Mouse (Mus musculus): ENCODE data around the gene Arg1. TPM values are rescaled to one million over a fixed set of nuclear protein-coding genes. Genes with fewer than 3 reads are reported as not detected.
A peak's percentile ranks its signal among the peaks of the same experiment; 100 is the strongest.

Arg1 gene
- polyA plus RNA-seq, 1 experiment: 0.22 TPM

DNA sequence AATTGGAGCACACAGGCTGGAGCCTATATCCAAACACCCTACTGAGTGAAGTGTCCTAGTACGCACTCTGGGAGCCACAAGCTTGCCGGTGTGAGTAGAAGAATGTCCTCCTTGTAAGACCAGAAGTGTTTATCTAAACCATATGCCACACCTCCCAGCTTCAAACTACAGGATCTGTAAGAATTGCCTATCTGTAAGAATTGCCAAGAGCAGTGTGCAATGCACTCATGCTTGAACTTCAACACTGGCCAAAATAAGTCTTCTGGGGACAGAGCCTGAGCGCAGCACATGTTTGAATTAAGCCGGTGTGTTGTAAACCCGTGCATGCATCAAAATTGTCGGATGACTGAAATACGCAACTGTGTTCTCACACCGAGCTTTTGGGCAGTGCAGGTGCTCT lies 21.0 kb upstream of the Arg1 start:
- WGBS: 24% methylated on average over 8 of the region's 8 CpGs
- no peak overlapping the region for H3K27ac ChIP-seq (ENCODE audit: insufficient read depth, low read depth, low read length)
- TF ChIP-seq CTCF (IDR thresholded peaks at IDR 0.05; ENCODE audit: extremely low read depth, insufficient read length, insufficient replicate concordance, low read depth, low read length) (no peak), POLR2A (IDR thresholded peaks at IDR 0.05; ENCODE audit: low read depth, low read length) (no peak)
- H3K27me3 ChIP-seq (ENCODE audit: control insufficient read depth, insufficient read depth, low read length): no peaks in the 10 kb centered on the region
- no peak overlapping the region for H3K4me3 ChIP-seq (ENCODE audit: low read depth, low read length)
- H3K36me3 ChIP-seq (ENCODE audit: control insufficient read depth, insufficient read depth, low read length): no peaks in the 10 kb centered on the region
- no peaks in the 10 kb centered on the region for H3K4me1 ChIP-seq (ENCODE audit: control insufficient read depth, insufficient read depth, insufficient read length, low read length)

- Histone ChIP-seq H3K4me1 (ENCODE audit: control insufficient read depth, insufficient read depth, insufficient read length, low read length) (no peaks in the 10 kb centered on the region), H3K27me3 (ENCODE audit: control insufficient read depth, insufficient read depth, low read length) (no peaks in the 10 kb centered on the region), H3K4me3 (ENCODE audit: low read depth, low read length) (no peak overlapping the region), H3K27ac (ENCODE audit: insufficient read depth, low read depth, low read length) (no peak overlapping the region), H3K36me3 (ENCODE audit: control insufficient read depth, insufficient read depth, low read length) (no peaks in the 10 kb centered on the region)
- no peak for TF ChIP-seq POLR2A (IDR thresholded peaks at IDR 0.05; ENCODE audit: low read depth, low read length)
- TF ChIP-seq CTCF (IDR thresholded peaks at IDR 0.05; ENCODE audit: extremely low read depth, insufficient read length, insufficient replicate concordance, low read depth, low read length): no peak
- WGBS: 68% methylated on average over 3 of the region's 3 CpGs
Measured at GRCm38 (mm10) chr10:24947871-24948270, 20.6 kb upstream of the Arg1 start.

- peaks cover 8% of the 10 kb centered on the region; the same call in 1 of the 2 replicates for H3K4me1 ChIP-seq (ENCODE audit: control insufficient read depth, insufficient read depth, insufficient read length, low read length)
- no peak overlapping the region for H3K4me3 ChIP-seq (ENCODE audit: low read depth, low read length)
- 71% methylated on average over 6 of the region's 6 CpGs for WGBS
- H3K27me3 ChIP-seq (ENCODE audit: control insufficient read depth, insufficient read depth, low read length): no peaks in the 10 kb centered on the region
- TF ChIP-seq POLR2A (IDR thresholded peaks at IDR 0.05; ENCODE audit: low read depth, low read length) (no peak), CTCF (IDR thresholded peaks at IDR 0.05; ENCODE audit: extremely low read depth, insufficient read length, insufficient replicate concordance, low read depth, low read length) (no peak)
- no peaks in the 10 kb centered on the region for H3K36me3 ChIP-seq (ENCODE audit: control insufficient read depth, insufficient read depth, low read length)
- H3K27ac ChIP-seq (ENCODE audit: insufficient read depth, low read depth, low read length): no peak overlapping the region
Measured at GRCm38 (mm10) chr10:24930143-24930542, 2.9 kb upstream of the Arg1 start.

DNA sequence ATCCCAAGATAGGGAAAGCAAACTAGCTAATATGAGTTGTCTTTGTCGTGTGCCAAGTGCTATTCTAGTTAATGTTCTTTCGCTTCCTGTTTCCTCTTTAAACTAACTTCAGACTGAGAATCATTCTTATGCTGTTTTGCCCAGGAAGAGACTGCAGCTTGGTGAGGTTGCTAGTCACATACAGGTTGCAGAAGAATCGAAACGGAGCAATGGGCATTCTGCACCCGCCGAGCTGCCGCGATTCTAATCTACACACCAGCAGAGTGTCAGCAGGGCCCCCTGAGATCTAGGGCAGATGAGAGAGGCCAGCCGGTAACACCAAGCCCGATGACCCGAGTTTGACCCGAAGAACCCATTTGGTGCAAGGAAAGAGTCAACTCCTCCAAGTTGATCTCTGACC lies 788 bp upstream of the Arg1 start:
- TF ChIP-seq POLR2A (IDR thresholded peaks at IDR 0.05; ENCODE audit: low read depth, low read length): no peak
- no peak for TF ChIP-seq CTCF (IDR thresholded peaks at IDR 0.05; ENCODE audit: extremely low read depth, insufficient read length, insufficient replicate concordance, low read depth, low read length)
- 4% methylated on average over 12 of the region's 12 CpGs for WGBS
- H3K4me3 ChIP-seq (ENCODE audit: low read depth, low read length): peak overlapping the region; percentile 52
- no peaks in the 10 kb centered on the region for H3K36me3 ChIP-seq (ENCODE audit: control insufficient read depth, insufficient read depth, low read length)
- peak overlapping the region; percentile 56; the same call in 1 of the 2 replicates for H3K27ac ChIP-seq (ENCODE audit: insufficient read depth, low read depth, low read length)
- no peaks in the 10 kb centered on the region for H3K27me3 ChIP-seq (ENCODE audit: control insufficient read depth, insufficient read depth, low read length)
- peaks cover 8% of the 10 kb centered on the region; the same call in 1 of the 2 replicates for H3K4me1 ChIP-seq (ENCODE audit: control insufficient read depth, insufficient read depth, insufficient read length, low read length)

GRCm38 (mm10) chr10:24926380-24926779 lies 904 bp downstream of the Arg1 start:
- H3K36me3 ChIP-seq (ENCODE audit: control insufficient read depth, insufficient read depth, low read length): no peaks in the 10 kb centered on the region
- peaks cover 8% of the 10 kb centered on the region; the same call in 1 of the 2 replicates for H3K4me1 ChIP-seq (ENCODE audit: control insufficient read depth, insufficient read depth, insufficient read length, low read length)
- H3K27me3 ChIP-seq (ENCODE audit: control insufficient read depth, insufficient read depth, low read length): no peaks in the 10 kb centered on the region
- WGBS: 52% methylated on average over 10 of the region's 10 CpGs
- no peak overlapping the region for H3K27ac ChIP-seq (ENCODE audit: insufficient read depth, low read depth, low read length)
- TF ChIP-seq POLR2A (IDR thresholded peaks at IDR 0.05; ENCODE audit: low read depth, low read length) (no peak), CTCF (IDR thresholded peaks at IDR 0.05; ENCODE audit: extremely low read depth, insufficient read length, insufficient replicate concordance, low read depth, low read length) (no peak)
- H3K4me3 ChIP-seq (ENCODE audit: low read depth, low read length): no peak overlapping the region

DNA sequence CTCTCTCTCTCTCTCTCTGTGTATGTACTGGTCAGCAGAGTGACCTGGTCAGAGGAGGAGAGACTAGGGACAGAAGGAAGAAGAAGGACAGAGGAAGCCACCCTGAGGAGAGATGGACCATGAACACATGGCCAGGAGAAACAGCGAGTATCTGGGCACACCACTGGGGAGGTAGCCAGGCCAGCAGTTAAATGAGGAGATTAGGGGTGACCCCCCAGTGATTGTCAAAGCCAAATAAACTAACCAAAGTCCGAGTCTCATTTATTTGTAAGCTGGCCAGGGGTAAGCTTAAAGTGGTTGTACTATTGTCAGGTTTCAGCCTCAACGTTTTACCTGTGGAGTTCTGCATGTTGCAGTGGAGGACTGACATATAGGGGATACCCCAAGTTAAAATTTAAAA lies 3.0 kb downstream of the Arg1 start:
- TF ChIP-seq CTCF (IDR thresholded peaks at IDR 0.05; ENCODE audit: extremely low read depth, insufficient read length, insufficient replicate concordance, low read depth, low read length) (no peak), POLR2A (IDR thresholded peaks at IDR 0.05; ENCODE audit: low read depth, low read length) (no peak)
- H3K36me3 ChIP-seq (ENCODE audit: control insufficient read depth, insufficient read depth, low read length): no peaks in the 10 kb centered on the region
- 73% methylated on average over 3 of the region's 3 CpGs for WGBS
- H3K27me3 ChIP-seq (ENCODE audit: control insufficient read depth, insufficient read depth, low read length): no peaks in the 10 kb centered on the region
- no peak overlapping the region for H3K4me3 ChIP-seq (ENCODE audit: low read depth, low read length)
- H3K27ac ChIP-seq (ENCODE audit: insufficient read depth, low read depth, low read length): no peak overlapping the region
- H3K4me1 ChIP-seq (ENCODE audit: control insufficient read depth, insufficient read depth, insufficient read length, low read length): peaks cover 8% of the 10 kb centered on the region; the same call in 1 of the 2 replicates

DNA sequence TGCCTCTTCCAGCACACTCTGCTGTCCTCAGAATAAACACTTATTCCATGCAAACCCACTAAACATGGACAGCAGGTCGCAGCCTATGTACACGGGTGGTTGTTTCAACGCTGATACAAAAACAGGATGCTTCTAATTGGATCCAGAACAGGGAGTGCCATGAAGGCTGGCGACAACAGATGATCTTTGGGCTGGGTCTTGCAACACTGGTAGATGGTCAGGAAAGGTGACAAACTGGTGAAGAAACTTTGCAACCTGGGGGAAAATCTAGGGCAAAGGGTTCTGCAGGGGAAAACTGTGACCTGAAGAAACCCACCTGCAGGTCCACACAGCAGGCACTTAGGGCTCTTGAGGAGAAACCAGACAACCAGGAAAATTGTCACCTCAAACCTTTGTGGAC lies 4.3 kb downstream of the Arg1 start:
- 87% methylated on average over 4 of the region's 4 CpGs for WGBS
- no peak overlapping the region for H3K4me3 ChIP-seq (ENCODE audit: low read depth, low read length)
- H3K27me3 ChIP-seq (ENCODE audit: control insufficient read depth, insufficient read depth, low read length): no peaks in the 10 kb centered on the region
- TF ChIP-seq POLR2A (IDR thresholded peaks at IDR 0.05; ENCODE audit: low read depth, low read length) (no peak), CTCF (IDR thresholded peaks at IDR 0.05; ENCODE audit: extremely low read depth, insufficient read length, insufficient replicate concordance, low read depth, low read length) (no peak)
- H3K36me3 ChIP-seq (ENCODE audit: control insufficient read depth, insufficient read depth, low read length): peaks cover 4% of the 10 kb centered on the region; the same call in 1 of the 2 replicates
- H3K27ac ChIP-seq (ENCODE audit: insufficient read depth, low read depth, low read length): no peak overlapping the region
- H3K4me1 ChIP-seq (ENCODE audit: control insufficient read depth, insufficient read depth, insufficient read length, low read length): peaks cover 6% of the 10 kb centered on the region; the same call in 1 of the 2 replicates

Data from small intestine, adult 2 months (tissue).